Mouse (Mus musculus): Measurements from ENCODE around the gene Pik3cb. TPM values are rescaled to one million over a fixed set of nuclear protein-coding genes. Genes with fewer than 3 reads are reported as not detected.

Pik3cb gene
- total and polyA plus RNA-seq, 3 experiments, result 2.2 to 7.6 TPM; not detected in 1

GRCm38 (mm10) chr9:99140063-99140882 is at the start of gene Pik3cb (continued):
- TF ChIP-seq ZKSCAN1 (IDR thresholded peaks at IDR 0.05; ENCODE audit: low read depth, low read length), result no peak
- no peak for TF ChIP-seq TBP (IDR thresholded peaks at IDR 0.05; ENCODE audit: low read depth, low read length)
- no peak for TF ChIP-seq ZMIZ1 (IDR thresholded peaks at IDR 0.05; ENCODE audit: low read depth, low read length)
- no peak for TF ChIP-seq ELF1 (IDR thresholded peaks at IDR 0.05; ENCODE audit: low read depth, low read length)

GRCm38 (mm10) chr9:99183043-99183670 is 42.7 kb upstream of the Pik3cb start:
- peaks cover 4 to 31% of the 10 kb centered on the region in 2 experiments for H3K4me1 ChIP-seq (ENCODE audit: control insufficient read depth in 1 of 2, insufficient read depth in 2 of 2, low read length in 2 of 2)

GRCm38 (mm10) chr9:99182121-99182520 is 41.7 kb upstream of the Pik3cb start:
- peak; percentile 81 for DNase-seq (ENCODE audit: low read depth, low spot score)
- peak overlapping the region; percentile 79 for H3K27ac ChIP-seq (ENCODE audit: control insufficient read depth, low read depth, low read length)
- no peaks in the 10 kb centered on the region for H3K79me2 ChIP-seq (ENCODE audit: control insufficient read depth, insufficient read depth, low read length, poor library complexity)
- peaks cover 0 to 15% of the 10 kb centered on the region in 2 experiments; a peak in 2 of 4 replicates for H3K36me3 ChIP-seq (ENCODE audit: control insufficient read depth in 1 of 2, insufficient read depth in 2 of 2, low read length in 2 of 2)
- H3K4me1 ChIP-seq (ENCODE audit: control insufficient read depth in 1 of 2, insufficient read depth in 2 of 2, low read length in 2 of 2), result peaks cover 4 to 31% of the 10 kb centered on the region in 2 experiments
- H3K9me3 ChIP-seq (replicated peaks; ENCODE audit: insufficient read depth, low read length), result no peaks in the 10 kb centered on the region
- H3K9ac ChIP-seq (ENCODE audit: control insufficient read depth, low read depth, low read length, poor library complexity, severe bottlenecking), result peak overlapping the region; percentile 42; the same call in 1 of the 2 replicates
- H3K4me3 ChIP-seq (ENCODE audit: control insufficient read depth in 1 of 2, insufficient read depth in 1 of 2, low read depth in 2 of 2, low read length in 2 of 2), result peak overlapping the region; percentile 21 to 27
- no peaks in the 10 kb centered on the region; a peak in 2 of 4 replicates for H3K27me3 ChIP-seq (ENCODE audit: control insufficient read depth in 1 of 2, insufficient read depth in 2 of 2, low read length in 2 of 2)
- TF ChIP-seq E2F4 (IDR thresholded peaks at IDR 0.05; ENCODE audit: borderline replicate concordance, low read depth, low read length), result no peak
- TF ChIP-seq POLR2A (IDR thresholded peaks at IDR 0.05; ENCODE audit: control insufficient read depth in 1 of 2, insufficient read depth in 1 of 2, low read depth in 1 of 2, low read length in 2 of 2, poor library complexity in 1 of 2), result no peak
- no peak for TF ChIP-seq MEF2A (IDR thresholded peaks at IDR 0.05; ENCODE audit: extremely low read depth, insufficient replicate concordance, low read depth, low read length, poor library complexity, severe bottlenecking)
- no peak for TF ChIP-seq MAFK (IDR thresholded peaks at IDR 0.05; ENCODE audit: borderline replicate concordance, low read depth, low read length)
- no peak for TF ChIP-seq ZKSCAN1 (IDR thresholded peaks at IDR 0.05; ENCODE audit: low read depth, low read length)
- TF ChIP-seq CHD2 (IDR thresholded peaks at IDR 0.05; ENCODE audit: low read length), result no peak
- TF ChIP-seq MXI1 (IDR thresholded peaks at IDR 0.05; ENCODE audit: low read depth, low read length), result no peak
- TF ChIP-seq TCF12 (IDR thresholded peaks at IDR 0.05; ENCODE audit: low read depth, low read length), result peak; percentile 79
- TF ChIP-seq GATA1 (IDR thresholded peaks at IDR 0.05; ENCODE audit: low read depth, low read length), result peak; percentile 84
- TF ChIP-seq MYB (IDR thresholded peaks at IDR 0.05; ENCODE audit: low read depth, low read length), result no peak
- no peak for TF ChIP-seq JUND (IDR thresholded peaks at IDR 0.05; ENCODE audit: low read depth, low read length)
- TF ChIP-seq NELFE (IDR thresholded peaks at IDR 0.05; ENCODE audit: low read depth, low read length), result 0 out of 2 replicates have a peak, but pooled peaks have one; percentile 0
- TF ChIP-seq MAX (IDR thresholded peaks at IDR 0.05; ENCODE audit: low read length), result no peak
- no peak for TF ChIP-seq MYC (IDR thresholded peaks at IDR 0.05; ENCODE audit: low read depth, low read length)
- TF ChIP-seq CHD1 (IDR thresholded peaks at IDR 0.05; ENCODE audit: low read depth, low read length), result no peak
- TF ChIP-seq MAZ (IDR thresholded peaks at IDR 0.05; ENCODE audit: low read depth, low read length), result no peak
- no peak for TF ChIP-seq HCFC1 (IDR thresholded peaks at IDR 0.05; ENCODE audit: low read depth, low read length)
- TF ChIP-seq UBTF (IDR thresholded peaks at IDR 0.05; ENCODE audit: borderline replicate concordance, insufficient read depth, low read depth, low read length), result no peak
- TF ChIP-seq EP300 (IDR thresholded peaks at IDR 0.05; ENCODE audit: low read depth in 1 of 2, low read length in 2 of 2), result peak; percentile 80 to 91
- TF ChIP-seq NRF1 (IDR thresholded peaks at IDR 0.05; ENCODE audit: insufficient read depth, low read depth, low read length, poor library complexity, severe bottlenecking), result no peak

More at GRCm38 (mm10) chr9:99183043-99183670, 42.7 kb upstream of the Pik3cb start:
- Histone ChIP-seq H3K9me3 (replicated peaks; ENCODE audit: insufficient read depth, low read length) (no peaks in the 10 kb centered on the region), H3K36me3 (ENCODE audit: control insufficient read depth in 1 of 2, insufficient read depth in 2 of 2, low read length in 2 of 2) (peaks cover 0 to 15% of the 10 kb centered on the region in 2 experiments; a peak in 2 of 4 replicates), H3K4me3 (ENCODE audit: control insufficient read depth in 1 of 2, insufficient read depth in 1 of 2, low read depth in 2 of 2, low read length in 2 of 2) (peak overlapping the region; percentile 27 to 45), H3K9ac (ENCODE audit: control insufficient read depth, low read depth, low read length, poor library complexity, severe bottlenecking) (peak overlapping the region; percentile 42), H3K27me3 (ENCODE audit: control insufficient read depth in 1 of 2, insufficient read depth in 2 of 2, low read length in 2 of 2) (no peaks in the 10 kb centered on the region; a peak in 1 of 4 replicates), H3K79me2 (ENCODE audit: control insufficient read depth, insufficient read depth, low read length, poor library complexity) (no peaks in the 10 kb centered on the region), H3K27ac (ENCODE audit: control insufficient read depth, low read depth, low read length) (peak overlapping the region; percentile 79)
- DNase-seq (ENCODE audit: low read depth, low spot score), result peak; percentile 59
- TF ChIP-seq ZC3H11A (IDR thresholded peaks at IDR 0.05; ENCODE audit: low read depth, low read length) (no peak), MXI1 (IDR thresholded peaks at IDR 0.05; ENCODE audit: low read depth, low read length) (no peak), KAT2A (conservative IDR thresholded peaks at IDR 0.05; ENCODE audit: low read depth, low read length) (no peak), MAFK (IDR thresholded peaks at IDR 0.05; ENCODE audit: borderline replicate concordance, low read depth, low read length) (no peak), CTCF (IDR thresholded peaks at IDR 0.05 in 2 of 3, conservative IDR thresholded peaks at IDR 0.05 in 1 of 3; ENCODE audit: control insufficient read depth in 1 of 3, insufficient read depth in 1 of 3, low read depth in 2 of 3, low read length in 3 of 3, poor library complexity in 1 of 3, severe bottlenecking in 1 of 3) (no peak), ETS1 (IDR thresholded peaks at IDR 0.05; ENCODE audit: low read depth, low read length) (peak; percentile 68; the same call in 1 of the 2 replicates)

Data from MEL (cell line).